Mouse (Mus musculus) brain, embryonic 14.5 days (tissue): ENCODE data around the gene Gm11037. TPM values are rescaled to one million over a fixed set of nuclear protein-coding genes. Genes with fewer than 3 reads are reported as not detected.
"Not testable (repeated sequence)": the region's sequence is repeated elsewhere in the genome, so short reads cannot be mapped to it uniquely, and the experiment has no call there.

Source experiments
- DNase-seq: peaks from one replicate; pipeline ENCODE4 v3.0.0-alpha.2; 2011; ENCODE audit warnings: low read depth
- CTCF ChIP-seq: fragments of 200-500 bp; IDR thresholded peaks from 2 replicates; pipeline ENCODE4 v1.5.1; 2012; ENCODE audit warnings: inconsistent platforms, mild to moderate bottlenecking, moderate library complexity, borderline replicate concordance; ENCODE audit not compliant: insufficient read depth, insufficient read length; ENCODE audit errors: extremely low read depth
- POLR2A ChIP-seq: fragments of 200-500 bp; IDR thresholded peaks from 2 replicates; pipeline ENCODE4 v1.6.1; 2012; ENCODE audit warnings: mild to moderate bottlenecking, inconsistent platforms, borderline replicate concordance; ENCODE audit not compliant: poor library complexity, insufficient read depth, insufficient read length, severe bottlenecking; ENCODE audit errors: extremely low read depth
- polyA plus RNA-seq: library from polyadenylated mRNA; depleted of rRNA; stranded (reverse); fragments of >200 nt; gene quantifications from 2 replicates; pipeline ENCODE4 v1.2.3, GENCODE M21; 2012

Gene Gm11037
- polyA plus RNA-seq, 1 experiment: not detected

- no peak for DNase-seq
- TF ChIP-seq CTCF: no peak
- TF ChIP-seq POLR2A: no peak
Observed at GRCm38 (mm10) chr2:131104021-131104420, 29.3 kb upstream of the Gm11037 start.

GRCm38 (mm10) chr2:131105061-131105460, 28.2 kb upstream of the Gm11037 start:
- not testable (repeated sequence) for DNase-seq

GRCm38 (mm10) chr2:131105989-131106388, 27.3 kb upstream of the Gm11037 start:
- TF ChIP-seq CTCF (no peak), POLR2A (no peak)
- DNase-seq: no peak

- no peak for DNase-seq
- no peak for TF ChIP-seq CTCF
- TF ChIP-seq POLR2A: no peak
Observed at GRCm38 (mm10) chr2:131118968-131119574, 14.2 kb upstream of the Gm11037 start.

- TF ChIP-seq CTCF (no peak), POLR2A (no peak)
- DNase-seq: no peak
Observed at GRCm38 (mm10) chr2:131124166-131124565, 9.1 kb upstream of the Gm11037 start.

DNA sequence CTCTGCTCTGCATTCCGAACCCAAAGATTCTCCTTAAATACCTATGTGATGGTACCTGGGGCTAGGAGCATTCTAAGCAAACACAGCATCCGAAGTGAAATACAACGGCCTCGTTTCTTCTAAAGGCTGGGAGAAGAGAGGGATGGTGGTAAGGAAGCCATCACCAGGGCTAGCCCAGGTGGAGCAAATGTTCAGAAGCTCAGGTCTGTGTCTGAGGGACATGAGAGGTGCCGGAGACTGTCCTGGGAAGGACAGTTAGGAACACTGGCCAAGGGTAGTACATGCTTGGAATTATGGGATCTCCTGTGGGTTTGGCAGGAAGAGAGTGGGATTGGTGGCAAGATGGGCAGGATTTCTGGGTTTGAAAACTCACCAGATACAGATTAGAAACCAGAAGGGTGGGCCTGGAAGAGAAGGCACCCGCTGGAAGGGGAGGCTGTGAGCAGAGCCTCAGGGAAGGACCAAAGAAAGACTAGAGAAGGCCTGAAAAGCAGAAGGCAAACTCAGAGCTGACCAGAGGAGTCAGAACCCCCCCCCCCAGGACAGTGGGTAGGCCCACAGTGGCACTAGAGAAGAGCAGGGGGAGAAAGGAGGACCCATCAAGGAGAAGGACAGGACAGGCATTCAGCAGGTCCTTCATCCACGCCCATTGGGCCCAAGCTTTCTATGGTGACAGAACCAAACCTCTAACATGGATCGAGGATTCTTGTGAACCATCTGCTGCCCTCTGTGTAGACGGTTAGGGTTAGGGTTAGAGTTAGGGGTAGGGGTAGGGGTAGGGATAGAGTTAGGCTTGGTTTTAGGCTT, 7.9 kb upstream of the Gm11037 start:
- TF ChIP-seq POLR2A: no peak
- TF ChIP-seq CTCF: no peak
- no peak for DNase-seq

DNA sequence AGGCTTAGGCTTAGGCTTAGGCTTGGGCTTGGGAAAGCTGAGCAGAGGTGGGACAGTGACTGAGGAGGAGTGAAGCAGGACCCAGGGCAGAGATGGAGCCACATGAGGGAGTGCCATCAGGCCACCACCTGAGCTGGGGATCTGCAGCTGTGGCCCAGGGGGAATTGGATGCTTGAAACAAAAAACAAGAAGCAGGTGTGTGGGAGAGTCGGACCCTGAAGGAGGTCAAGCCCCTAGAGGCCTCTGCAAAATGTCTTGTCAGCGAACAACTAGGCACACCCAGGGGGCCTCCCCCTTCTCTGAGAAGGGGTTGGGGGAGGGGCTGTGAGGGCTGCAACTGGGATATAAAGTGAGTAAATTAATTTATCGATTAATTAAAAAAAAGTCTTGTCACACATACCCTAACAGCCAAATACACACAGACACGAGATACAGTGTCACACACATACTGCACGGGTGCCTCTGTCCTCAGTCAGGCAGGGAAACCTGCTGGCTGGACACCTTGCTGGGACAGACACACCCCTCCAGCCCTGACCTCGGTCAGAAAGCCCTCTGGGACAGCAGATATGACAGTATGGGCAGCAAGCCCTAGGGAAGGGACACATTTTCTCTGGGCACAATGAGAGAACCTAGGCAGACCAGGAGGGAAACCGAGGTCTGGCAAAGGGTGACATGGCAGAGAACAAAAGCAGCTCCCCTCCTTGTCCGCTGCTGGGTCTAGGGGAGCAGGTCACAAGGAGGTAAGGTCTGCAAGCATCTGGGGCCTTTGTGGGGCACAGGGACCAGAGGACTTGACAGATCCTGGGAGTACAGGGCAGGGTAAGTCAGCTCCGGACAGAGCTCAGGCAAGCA, 7.1 kb upstream of the Gm11037 start:
- TF ChIP-seq POLR2A (no peak), CTCF (no peak)
- no peak for DNase-seq

DNA sequence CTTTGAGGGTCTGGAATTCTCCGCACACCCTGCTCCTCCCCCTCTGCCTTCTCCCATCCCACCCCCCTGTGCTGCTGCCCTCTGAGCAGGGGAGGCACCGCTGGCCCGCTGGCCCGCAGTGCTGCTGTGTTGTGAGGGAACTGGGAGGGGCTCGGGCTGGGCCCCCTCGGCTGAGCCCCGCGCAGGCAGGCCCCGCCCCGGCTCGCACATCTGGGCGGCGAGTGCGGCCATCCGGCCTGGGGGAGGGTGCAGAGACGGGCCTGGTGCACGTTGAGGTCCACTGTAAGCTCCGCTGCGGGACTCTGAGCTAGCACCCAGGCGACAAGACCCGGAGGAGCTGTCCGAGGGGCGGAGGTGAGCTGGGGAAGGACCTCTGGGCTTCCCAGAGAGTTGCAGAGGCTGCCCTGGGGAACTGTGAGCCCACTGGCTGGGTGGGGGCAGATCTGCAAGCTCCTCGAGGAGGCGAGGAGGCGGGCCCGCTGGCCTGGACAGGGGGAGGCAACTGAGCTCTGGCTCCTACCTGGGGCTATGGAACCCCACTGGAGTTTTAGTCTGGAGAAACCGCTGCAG, 6.1 kb upstream of the Gm11037 start, which contains the start of gene Hspa12b:
Hspa12b (plus strand) TSS at position 120 of the 570 bp plus-strand sequence.
- TF ChIP-seq CTCF (no peak), POLR2A (no peak)
- peak; percentile 44 for DNase-seq

GRCm38 (mm10) chr2:131128211-131128610, 5.1 kb upstream of the Gm11037 start:
- TF ChIP-seq POLR2A: no peak
- TF ChIP-seq CTCF: no peak
- no peak for DNase-seq

DNA sequence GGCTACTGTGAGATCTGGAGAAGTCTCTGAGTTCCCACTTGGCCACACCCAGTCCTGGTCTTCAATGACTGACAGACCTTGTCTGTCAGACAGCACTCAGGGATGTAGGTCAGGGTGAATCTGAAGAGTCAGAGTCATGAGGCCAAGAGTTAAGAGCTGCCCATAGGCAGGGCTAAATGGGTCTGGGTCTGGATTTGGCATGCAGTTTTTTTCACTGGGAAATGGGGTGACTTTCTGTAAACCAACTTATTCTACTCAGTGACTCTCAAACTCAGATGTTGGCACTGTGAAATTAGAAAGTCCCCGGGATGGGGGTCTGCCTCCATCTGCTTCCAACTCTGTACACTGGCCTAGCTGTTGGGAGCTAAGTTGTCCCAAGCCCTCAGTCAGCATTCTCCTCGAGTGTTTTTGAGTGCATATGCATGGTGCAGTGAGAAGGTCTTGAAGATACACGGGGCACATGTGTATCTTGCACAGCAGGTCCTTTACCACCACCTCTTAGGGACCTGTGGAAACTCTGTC, 4.6 kb upstream of the Gm11037 start:
- TF ChIP-seq POLR2A (no peak), CTCF (no peak)
- no peak for DNase-seq

DNA sequence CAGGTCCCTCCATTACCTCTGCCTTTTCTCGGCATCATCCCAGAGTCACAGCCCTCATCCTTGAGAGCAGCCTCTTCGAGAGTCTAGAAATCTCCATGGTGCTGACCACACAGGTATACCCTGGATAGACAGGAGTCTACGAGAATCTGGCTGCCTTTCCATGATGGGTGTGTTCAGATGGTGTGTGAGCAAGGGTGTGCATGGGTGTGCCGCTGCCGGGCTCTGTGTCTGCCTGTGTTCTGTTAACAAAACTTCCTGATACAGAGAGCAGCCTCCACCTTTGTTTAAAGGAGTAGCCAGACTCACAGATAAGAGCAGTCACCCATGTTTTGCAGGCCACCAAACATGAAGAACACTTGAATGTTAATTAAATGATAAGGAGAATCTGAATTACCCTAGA, 3.5 kb upstream of the Gm11037 start:
- no peak for DNase-seq
- TF ChIP-seq POLR2A: no peak
